Mouse (Mus musculus) forebrain, embryonic 10.5 days (tissue): ENCODE data around the gene Grap. TPM values are rescaled to one million over a fixed set of nuclear protein-coding genes. Genes with fewer than 3 reads are reported as not detected.

Experiments used
- DNase-seq: peaks from one replicate; pipeline ENCODE4 v3.0.0-alpha.2; 2017; ENCODE audit warnings: low spot score; ENCODE audit errors: extremely low spot score
- H3K27ac ChIP-seq: fragments of 300-500 bp; sonication (generic); 2 replicates; pipeline ENCODE4 v1.5.1; 2016; ENCODE audit warnings: mild to moderate bottlenecking
- H3K27me3 ChIP-seq: fragments of 300-500 bp; sonication (generic); 2 replicates; pipeline ENCODE4 v1.6.1; 2016; ENCODE audit warnings: mild to moderate bottlenecking; ENCODE audit not compliant: poor library complexity, severe bottlenecking
- H3K36me3 ChIP-seq: fragments of 300-500 bp; sonication (generic); replicated peaks from 2 replicates; pipeline ENCODE4 v1.6.1; 2016; ENCODE audit warnings: mild to moderate bottlenecking, moderate library complexity
- H3K4me1 ChIP-seq: fragments of 300-500 bp; sonication (generic); 2 replicates; pipeline ENCODE4 v1.6.1; 2016
- H3K4me3 ChIP-seq: fragments of 300-500 bp; sonication (generic); 2 replicates; pipeline ENCODE4 v1.5.1; 2016; ENCODE audit warnings: mild to moderate bottlenecking, moderate library complexity
- H3K9me3 ChIP-seq: fragments of 300-500 bp; sonication (generic); 2 replicates; pipeline ENCODE4 v1.6.1; 2016; ENCODE audit warnings: mild to moderate bottlenecking, moderate library complexity
- WGBS: fragments of 180-500 bp; shearing (Covaris S2); methylation state at CpG from one replicate; pipeline ENCODE4 v1.1.7; 2016; 5-methylcytosine and 5-hydroxymethylcytosine counted together
- polyA plus RNA-seq: library from polyadenylated mRNA; unstranded; fragments of >200 nt; fragmentation: Nextera tagmentation; extraction: Ambion mirVana; gene quantifications from 2 replicates; pipeline ENCODE4 v1.2.1, GENCODE M21; 2016

The Grap gene
- 9.0 and 9.8 TPM in 2 replicates for polyA plus RNA-seq

DNA sequence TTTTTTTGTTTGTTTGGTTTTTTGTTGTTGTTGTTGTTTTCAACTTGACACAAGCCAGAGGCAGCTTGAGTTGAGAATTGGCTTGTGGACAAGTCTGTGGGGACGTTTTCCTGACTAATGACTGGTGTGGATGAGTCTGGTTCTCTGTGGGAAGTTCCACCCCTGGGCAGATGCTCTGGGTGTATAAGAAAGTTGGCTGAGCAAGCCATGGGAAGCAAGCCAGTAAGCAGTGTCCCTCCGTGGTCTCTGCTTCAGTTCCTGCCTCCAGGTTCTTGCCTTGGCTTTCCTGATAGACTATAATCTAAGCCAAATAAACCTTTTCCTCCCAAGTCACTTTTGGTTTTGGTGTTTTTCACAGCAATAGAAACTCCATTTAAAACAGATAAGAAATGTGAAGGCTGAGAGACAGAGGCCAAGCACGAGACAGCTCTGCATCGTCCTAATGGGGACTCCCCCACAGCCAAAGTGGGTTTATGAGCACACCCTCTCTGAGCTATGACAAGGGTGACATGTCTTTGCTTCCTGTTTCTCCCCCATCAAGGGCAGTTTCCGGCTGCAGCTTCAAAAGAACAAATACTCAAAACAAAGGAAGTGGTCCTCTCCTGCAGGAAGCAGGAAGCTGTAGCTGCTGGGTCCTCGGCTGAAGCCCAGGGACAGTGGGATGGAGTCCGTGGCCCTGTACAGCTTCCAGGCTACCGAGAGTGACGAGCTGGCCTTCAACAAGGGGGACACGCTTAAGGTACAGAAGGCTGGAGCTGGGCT lies at the start of gene Grap:
Grap (plus strand) TSS at position 580 of the 762 bp plus-strand sequence.
- WGBS: 77% methylated on average over 10 of the region's 10 CpGs
- no peaks in the 10 kb centered on the region for H3K4me1 ChIP-seq
- no peak for DNase-seq
- H3K9me3 ChIP-seq: no peaks in the 10 kb centered on the region
- peak within 1 kb of the TSS; percentile 25; the same call in 1 of the 2 replicates for H3K4me3 ChIP-seq
- H3K27me3 ChIP-seq: no peaks in the 10 kb centered on the region
- H3K36me3 ChIP-seq: no peaks in the 10 kb centered on the region
- peak within 1 kb of the TSS; percentile 62; the same call in 1 of the 2 replicates for H3K27ac ChIP-seq

DNA sequence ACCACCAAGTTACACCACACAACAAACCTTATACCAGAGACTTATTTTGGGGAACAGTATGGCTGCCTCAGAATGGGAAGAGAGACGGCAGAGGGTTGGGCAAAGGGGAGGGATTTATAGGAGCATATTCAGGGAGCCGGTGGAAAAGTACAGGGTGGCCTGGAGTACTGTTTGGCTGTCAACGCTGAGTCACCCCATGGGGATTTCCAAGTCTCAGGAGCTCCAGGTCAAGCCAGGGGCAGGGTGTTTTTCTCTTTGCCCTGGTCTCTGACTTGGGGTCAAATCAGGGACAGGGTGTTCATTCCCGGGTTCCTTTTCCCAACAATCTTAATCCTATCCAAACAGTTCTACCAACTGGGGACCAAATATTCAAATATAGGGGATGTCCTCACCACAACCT lies 45.0 kb upstream of the Grap start:
- H3K9me3 ChIP-seq: peaks cover 7% of the 10 kb centered on the region; the same call in 1 of the 2 replicates
- DNase-seq: no peak
- H3K4me3 ChIP-seq: no peak overlapping the region
- H3K4me1 ChIP-seq: no peaks in the 10 kb centered on the region
- no peaks in the 10 kb centered on the region for H3K36me3 ChIP-seq
- 81% methylated on average over 4 of the region's 4 CpGs for WGBS
- no peaks in the 10 kb centered on the region for H3K27me3 ChIP-seq
- H3K27ac ChIP-seq: no peak overlapping the region

DNA sequence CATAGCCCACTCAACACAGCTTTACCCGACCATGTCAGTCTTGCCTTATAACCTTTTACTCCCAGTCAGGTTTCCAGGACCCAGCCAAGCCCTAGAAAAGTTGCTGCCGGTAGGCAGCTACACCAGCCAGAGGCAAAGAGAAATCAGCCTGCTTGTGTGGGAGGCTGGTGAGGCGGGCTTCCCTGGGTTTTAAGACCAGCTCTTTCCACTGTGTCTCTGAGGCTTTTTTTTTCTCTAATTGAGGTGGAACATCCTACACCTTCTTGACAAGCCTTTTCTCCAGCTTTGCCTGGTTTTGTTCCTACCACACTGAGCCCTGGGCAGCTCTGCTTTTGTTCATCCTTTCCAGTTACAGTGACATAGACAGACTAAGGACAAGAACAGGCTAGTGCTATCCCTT lies 41.9 kb upstream of the Grap start:
- DNase-seq: no peak
- Histone ChIP-seq H3K4me3 (no peak overlapping the region), H3K27ac (no peak overlapping the region), H3K9me3 (peaks cover 7% of the 10 kb centered on the region; the same call in 1 of the 2 replicates), H3K27me3 (peaks cover 13% of the 10 kb centered on the region), H3K4me1 (peaks cover 10% of the 10 kb centered on the region), H3K36me3 (no peaks in the 10 kb centered on the region)
- WGBS: 85% methylated on average over 3 of the region's 3 CpGs

DNA sequence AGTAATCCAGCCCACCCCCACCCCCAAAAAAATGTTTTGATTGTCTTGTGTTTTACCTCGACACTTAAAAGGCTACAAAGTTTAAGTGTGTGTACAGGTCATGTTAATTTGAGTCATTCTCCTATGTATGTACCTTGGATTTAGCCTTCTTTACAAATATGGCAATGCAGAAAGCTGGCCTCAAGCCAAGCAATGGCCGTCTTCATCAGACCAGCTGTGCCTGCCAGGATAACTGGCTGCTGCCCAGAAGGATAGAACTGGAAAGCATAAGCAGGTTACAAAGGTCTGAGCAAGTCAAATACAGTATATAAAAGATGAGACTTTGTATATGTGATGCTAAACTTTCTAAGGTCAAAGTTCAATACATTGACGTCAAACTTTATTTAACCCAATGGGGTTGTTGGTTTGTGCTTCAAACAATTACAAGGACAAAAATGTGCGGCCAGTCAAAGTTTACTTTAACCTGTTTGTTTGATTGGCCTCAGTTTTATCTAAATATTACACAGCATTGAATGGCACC lies 40.9 kb upstream of the Grap start:
- H3K27me3 ChIP-seq: peaks cover 22% of the 10 kb centered on the region
- no peak overlapping the region for H3K27ac ChIP-seq
- no peaks in the 10 kb centered on the region; the same call in 1 of the 2 replicates for H3K9me3 ChIP-seq
- H3K4me1 ChIP-seq: peaks cover 20% of the 10 kb centered on the region
- DNase-seq: no peak
- 91% methylated on average over 4 of the region's 4 CpGs for WGBS
- no peak overlapping the region for H3K4me3 ChIP-seq
- no peaks in the 10 kb centered on the region for H3K36me3 ChIP-seq

DNA sequence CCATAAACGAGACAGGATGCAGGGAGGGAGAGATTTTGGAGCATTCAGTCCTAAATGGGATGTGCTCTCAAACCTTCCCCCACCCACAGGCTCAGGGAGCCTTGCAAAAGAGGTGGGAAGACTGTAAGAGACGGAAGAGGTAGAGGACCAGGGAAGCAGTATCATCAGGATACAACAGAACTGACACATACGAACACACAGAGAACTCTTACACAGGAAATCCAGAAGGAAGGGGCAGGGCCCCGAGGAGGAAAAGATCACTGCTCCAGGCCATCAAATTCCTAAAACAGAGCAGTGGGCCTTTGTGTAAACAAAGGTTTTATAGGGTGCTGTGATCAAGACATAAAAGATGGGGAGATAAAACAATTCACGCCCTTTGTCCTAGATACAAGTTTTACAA lies 38.7 kb upstream of the Grap start:
- Histone ChIP-seq H3K4me1 (peaks cover 27% of the 10 kb centered on the region), H3K27me3 (peaks cover 35% of the 10 kb centered on the region), H3K4me3 (no peak overlapping the region), H3K9me3 (no peaks in the 10 kb centered on the region; the same call in 1 of the 2 replicates), H3K27ac (no peak overlapping the region), H3K36me3 (no peaks in the 10 kb centered on the region)
- 75% methylated on average over 5 of the region's 5 CpGs for WGBS
- no peak for DNase-seq

DNA sequence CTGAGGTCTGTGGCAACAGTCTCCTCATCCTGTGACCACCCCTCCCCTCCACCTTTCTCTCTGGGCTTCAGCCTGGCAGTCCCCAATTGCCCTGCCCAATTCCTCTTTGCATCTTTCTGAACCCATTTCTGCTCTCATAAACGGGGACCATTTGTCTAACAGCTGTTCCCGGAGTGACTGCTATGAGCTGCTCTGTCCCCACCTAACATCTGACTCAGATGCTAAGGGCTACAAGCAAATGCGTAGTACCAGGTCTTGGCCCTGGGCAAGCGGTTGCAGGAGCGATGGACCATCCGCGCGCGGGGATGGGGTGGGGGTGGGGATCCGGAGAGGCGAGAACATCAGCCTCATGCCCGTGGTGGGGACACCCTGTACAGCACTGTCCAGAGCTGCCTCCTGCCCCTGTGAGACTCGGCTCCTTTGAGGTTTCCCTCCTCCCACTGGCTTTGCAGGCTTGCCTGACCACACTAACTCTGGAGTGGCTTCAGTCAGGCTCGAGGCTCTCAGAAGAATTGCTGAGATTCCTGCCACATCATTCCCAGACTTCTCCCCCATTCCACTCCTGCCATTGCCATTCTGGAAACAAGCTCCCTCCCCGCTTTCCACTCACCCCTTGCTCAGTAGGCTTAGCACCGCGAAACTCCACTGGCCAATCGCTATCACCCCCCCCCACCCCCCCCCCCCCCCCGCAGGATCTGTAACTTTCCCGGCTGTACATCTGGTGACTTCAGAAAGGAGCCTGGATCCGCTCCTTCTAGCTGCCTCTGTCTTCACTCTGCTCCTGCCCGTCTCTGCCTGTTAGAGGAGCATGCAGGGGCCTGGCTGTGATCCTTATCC lies 37.2 kb upstream of the Grap start:
- WGBS: 15% methylated on average over 20 of the region's 22 CpGs
- H3K27ac ChIP-seq: peak overlapping the region; percentile 75
- peaks cover 39% of the 10 kb centered on the region for H3K27me3 ChIP-seq
- no peaks in the 10 kb centered on the region for H3K36me3 ChIP-seq
- peak; percentile 19 for DNase-seq
- H3K4me3 ChIP-seq: peak overlapping the region; percentile 41
- H3K9me3 ChIP-seq: no peaks in the 10 kb centered on the region
- peaks cover 41% of the 10 kb centered on the region for H3K4me1 ChIP-seq

DNA sequence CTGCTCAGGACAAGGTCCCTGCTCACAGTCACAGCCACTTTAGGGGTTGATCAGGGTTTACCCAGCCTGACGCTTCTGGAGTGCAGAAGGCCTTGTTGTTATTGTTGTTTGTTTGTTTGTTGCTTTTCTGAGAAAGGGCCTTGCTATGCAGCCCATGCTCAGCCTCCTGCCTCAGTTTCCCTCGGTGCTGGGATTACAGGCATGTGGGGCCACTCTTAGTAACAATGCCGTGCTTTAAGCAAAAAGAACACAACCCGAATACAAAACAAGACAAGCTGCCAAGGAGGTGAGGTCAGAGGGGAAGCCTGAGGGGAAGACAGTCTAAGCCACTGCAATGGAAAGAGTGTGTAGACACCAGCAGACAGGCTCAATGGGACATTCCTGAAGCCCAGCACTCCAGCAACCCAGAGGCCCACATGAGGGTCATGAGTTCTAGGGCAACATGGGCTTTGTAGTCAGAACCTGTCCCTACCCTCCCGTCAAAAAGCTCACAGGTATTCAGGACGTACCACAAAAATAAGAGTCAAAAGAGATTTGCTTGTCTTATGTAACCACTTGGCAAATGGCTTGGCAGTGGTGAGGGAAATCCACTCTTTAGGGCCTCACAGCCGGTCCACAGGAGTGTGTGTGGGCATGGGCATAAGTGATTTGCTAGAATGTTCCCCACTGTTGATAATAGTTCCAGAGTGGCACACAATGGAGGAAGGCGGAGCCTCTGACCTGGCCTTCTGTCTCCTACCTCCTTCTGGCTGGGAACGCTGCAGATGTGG lies 36.4 kb upstream of the Grap start:
- peaks cover 41% of the 10 kb centered on the region for H3K4me1 ChIP-seq
- DNase-seq: no peak
- H3K9me3 ChIP-seq: no peaks in the 10 kb centered on the region
- no peak overlapping the region; the same call in 1 of the 2 replicates for H3K4me3 ChIP-seq
- H3K27me3 ChIP-seq: peaks cover 40% of the 10 kb centered on the region
- H3K27ac ChIP-seq: peak overlapping the region; percentile 40; the same call in 1 of the 2 replicates
- 62% methylated on average over 9 of the region's 9 CpGs for WGBS
- H3K36me3 ChIP-seq: no peaks in the 10 kb centered on the region

DNA sequence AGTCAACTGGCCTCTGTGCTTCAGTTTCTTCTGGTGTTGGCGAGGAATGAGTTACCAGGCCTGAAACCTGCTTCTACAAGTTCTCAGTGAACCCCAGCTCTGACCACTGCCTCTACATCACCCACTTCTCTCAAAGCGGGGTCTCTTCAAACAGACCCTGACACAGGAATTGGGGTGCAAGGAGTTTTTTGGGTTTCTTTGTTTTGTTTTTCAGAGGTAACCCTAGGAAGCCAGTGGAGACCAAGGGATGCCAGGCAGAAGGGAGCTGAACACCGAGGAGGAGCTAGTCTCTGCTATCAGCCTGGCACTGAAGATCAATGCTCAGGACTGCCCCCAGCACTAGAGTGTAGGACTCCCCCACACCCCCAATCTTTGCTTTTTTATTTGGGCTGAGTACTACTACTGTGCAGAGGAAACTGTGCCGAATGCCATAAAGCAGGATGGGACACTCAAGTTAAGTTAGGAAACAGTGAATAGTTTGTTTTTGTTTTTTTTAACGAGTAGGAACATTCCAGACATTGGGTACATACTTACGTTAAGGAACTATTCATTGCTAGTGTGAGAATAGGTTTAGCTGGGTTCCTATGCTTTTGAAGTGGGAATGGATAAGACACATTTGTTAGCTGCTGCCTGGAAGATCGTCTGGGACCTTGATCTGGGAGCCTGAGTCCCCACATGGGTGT lies 35.6 kb upstream of the Grap start:
- H3K36me3 ChIP-seq: no peaks in the 10 kb centered on the region
- H3K4me1 ChIP-seq: peaks cover 41% of the 10 kb centered on the region
- no peak overlapping the region for H3K4me3 ChIP-seq
- no peak overlapping the region for H3K27ac ChIP-seq
- H3K27me3 ChIP-seq: peaks cover 40% of the 10 kb centered on the region
- WGBS: 75% methylated on average over 7 of the region's 7 CpGs
- DNase-seq: no peak
- H3K9me3 ChIP-seq: no peaks in the 10 kb centered on the region

DNA sequence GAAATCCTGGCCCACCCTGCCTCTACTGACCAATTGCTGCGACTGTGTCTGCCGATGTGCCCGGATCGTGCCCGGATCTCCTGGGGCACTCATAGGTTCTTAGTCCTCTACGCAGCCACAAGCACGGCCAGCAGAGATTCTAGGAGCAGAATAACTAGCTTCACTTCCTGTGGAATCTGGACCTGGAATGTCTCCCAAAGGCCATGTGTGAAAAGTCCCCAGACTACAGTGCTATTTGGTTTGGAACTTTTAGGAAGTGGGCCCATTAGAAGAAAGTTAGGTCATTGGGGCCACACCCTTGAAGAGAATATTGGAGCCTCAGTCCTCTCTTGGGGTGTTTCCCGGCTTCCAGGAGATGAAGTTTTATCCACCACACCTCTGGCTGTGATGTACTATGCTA lies 34.9 kb upstream of the Grap start:
- Histone ChIP-seq H3K36me3 (no peaks in the 10 kb centered on the region), H3K4me3 (no peak overlapping the region), H3K9me3 (no peaks in the 10 kb centered on the region), H3K4me1 (peaks cover 41% of the 10 kb centered on the region), H3K27me3 (peaks cover 40% of the 10 kb centered on the region), H3K27ac (no peak overlapping the region)
- WGBS: 94% methylated on average over 8 of the region's 8 CpGs
- DNase-seq: no peak

DNA sequence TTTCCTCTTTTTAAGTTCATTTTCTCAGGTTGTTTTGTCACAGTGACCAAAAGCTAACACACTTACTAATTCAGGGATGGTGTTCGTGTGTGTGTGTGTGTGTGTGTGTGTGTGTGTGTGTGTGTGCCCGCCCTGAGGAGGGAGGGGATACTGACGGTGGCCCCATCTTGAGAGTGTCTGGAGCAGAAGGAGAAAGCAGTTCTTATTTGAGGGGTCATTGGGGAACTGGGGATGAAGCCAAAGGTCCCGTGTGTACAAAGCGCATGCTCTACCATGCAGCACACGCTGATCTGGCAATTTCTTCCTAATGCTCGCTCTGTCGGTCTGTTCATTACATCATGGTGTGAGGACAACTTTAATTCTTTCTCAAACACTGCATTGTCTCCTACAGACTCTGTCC lies 34.5 kb upstream of the Grap start:
- Histone ChIP-seq H3K27me3 (peaks cover 40% of the 10 kb centered on the region), H3K4me3 (no peak overlapping the region), H3K27ac (no peak overlapping the region), H3K9me3 (no peaks in the 10 kb centered on the region), H3K36me3 (no peaks in the 10 kb centered on the region), H3K4me1 (peaks cover 41% of the 10 kb centered on the region)
- 89% methylated on average over 8 of the region's 8 CpGs for WGBS
- DNase-seq: no peak

DNA sequence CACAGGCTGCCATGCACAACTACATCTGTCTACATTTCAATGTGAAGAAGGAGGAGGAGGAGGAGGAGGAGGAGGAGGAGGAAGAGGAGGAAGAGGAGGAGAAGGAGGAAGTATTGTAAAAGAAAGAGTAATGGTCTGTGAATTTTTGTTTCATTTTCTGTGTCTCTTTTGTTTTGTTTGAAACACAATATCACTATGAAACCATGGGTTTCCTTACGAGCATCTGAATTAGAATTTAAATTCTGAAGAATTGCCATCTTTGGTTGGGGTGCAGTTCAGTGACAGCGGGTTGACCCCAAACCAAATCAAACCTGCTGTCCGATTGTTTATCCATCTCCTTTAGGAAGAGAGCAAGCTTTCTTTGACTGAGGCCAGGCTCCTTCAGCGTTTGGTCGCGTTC lies 33.7 kb upstream of the Grap start:
- Histone ChIP-seq H3K4me1 (peaks cover 41% of the 10 kb centered on the region), H3K27me3 (peaks cover 40% of the 10 kb centered on the region), H3K27ac (peak overlapping the region; percentile 84), H3K36me3 (no peaks in the 10 kb centered on the region), H3K9me3 (no peaks in the 10 kb centered on the region), H3K4me3 (peak overlapping the region; percentile 58)
- 18% methylated on average over 6 of the region's 6 CpGs for WGBS
- no peak for DNase-seq

DNA sequence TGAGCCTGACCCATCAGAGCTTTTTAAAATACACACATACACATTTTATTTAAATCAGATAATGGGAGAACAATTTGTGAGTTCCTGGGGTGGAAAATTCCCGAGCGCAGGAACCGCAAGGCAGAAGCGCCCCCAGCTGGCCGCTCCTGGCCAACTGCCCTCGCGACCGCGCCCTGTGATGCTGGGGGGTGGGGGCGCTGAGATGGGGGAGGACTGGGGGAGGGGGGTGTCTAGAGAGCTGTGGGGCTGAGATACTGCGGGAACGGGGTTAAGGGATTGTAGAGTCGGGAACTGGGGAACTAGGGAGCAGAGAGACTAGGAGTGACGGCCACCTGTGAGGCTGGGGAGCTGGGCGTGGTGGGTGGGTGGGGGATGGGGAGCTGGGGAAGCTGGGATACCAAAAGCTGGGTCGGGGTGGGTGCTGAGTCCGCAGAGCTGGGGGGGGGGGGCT lies 33.2 kb upstream of the Grap start:
- H3K27me3 ChIP-seq: peaks cover 40% of the 10 kb centered on the region
- H3K27ac ChIP-seq: peak overlapping the region; percentile 84
- H3K4me3 ChIP-seq: peak overlapping the region; percentile 58
- H3K4me1 ChIP-seq: peaks cover 41% of the 10 kb centered on the region
- no peaks in the 10 kb centered on the region for H3K36me3 ChIP-seq
- WGBS: under 1% methylated on average over 17 of the region's 17 CpGs
- peak; percentile 55 for DNase-seq
- H3K9me3 ChIP-seq: no peaks in the 10 kb centered on the region
